Mouse (Mus musculus) heart, embryonic 16.5 days (tissue): ENCODE results near the gene Rpgrip1l. TPM values are rescaled to one million over a fixed set of nuclear protein-coding genes. Genes with fewer than 3 reads are reported as not detected.

Experiments used
- ATAC-seq: fragments of 200-750 bp; cut with Nextera tagmentation; replicated peaks from 2 replicates; pipeline ENCODE4 v1.8.0; 2017; ENCODE audit warnings: moderate number of reproducible peaks; ENCODE audit not compliant: insufficient read depth, low FRiP score; ENCODE audit errors: extremely low read depth
- H3K27ac ChIP-seq: fragments of 300-500 bp; sonication (generic); 2 replicates; pipeline ENCODE4 v1.5.1; 2014; ENCODE audit warnings: mild to moderate bottlenecking, low read length, control low read depth, moderate library complexity
- H3K27me3 ChIP-seq: fragments of 300-500 bp; sonication (generic); 2 replicates; pipeline ENCODE4 v1.6.1; 2014; ENCODE audit warnings: low read length, mixed read lengths; ENCODE audit not compliant: control insufficient read depth, insufficient read depth
- H3K36me3 ChIP-seq: fragments of 300-500 bp; sonication (generic); 2 replicates; pipeline ENCODE4 v1.6.1; 2014; ENCODE audit not compliant: control insufficient read depth, insufficient read depth
- H3K4me1 ChIP-seq: fragments of 300-500 bp; sonication (generic); 2 replicates; pipeline ENCODE4 v1.6.1; 2014; ENCODE audit warnings: low read length, mixed read lengths; ENCODE audit not compliant: control insufficient read depth, insufficient read depth
- H3K4me2 ChIP-seq: fragments of 300-500 bp; sonication (generic); 2 replicates; pipeline ENCODE4 v1.6.1; 2014; ENCODE audit warnings: low read depth, mild to moderate bottlenecking, control low read depth, low read length
- H3K4me3 ChIP-seq: fragments of 300-500 bp; sonication (generic); 2 replicates; pipeline ENCODE4 v1.5.1; 2014; ENCODE audit warnings: mild to moderate bottlenecking, control low read depth, low read length
- H3K9ac ChIP-seq: fragments of 300-500 bp; sonication (generic); 2 replicates; pipeline ENCODE4 v1.6.1; 2014; ENCODE audit warnings: low read length, control low read depth
- H3K9me3 ChIP-seq: fragments of 300-500 bp; sonication (generic); replicated peaks from 2 replicates; pipeline ENCODE4 v1.6.1; 2016; ENCODE audit warnings: low read length; ENCODE audit not compliant: control insufficient read depth
- WGBS: fragments of 180-500 bp; shearing (Covaris S2); extraction: QIAGEN DNeasy Blood & Tissue Kit; methylation state at CpG from one replicate; pipeline ENCODE4 v1.1.7; 2014; 5-methylcytosine and 5-hydroxymethylcytosine counted together
- polyA plus RNA-seq: library from polyadenylated mRNA; unstranded; fragments of >200 nt; fragmentation: Nextera tagmentation; extraction: Ambion mirVana; gene quantifications from 2 replicates; pipeline ENCODE4 v1.2.1, GENCODE M21; 2015

Rpgrip1l gene
- polyA plus RNA-seq, 1 experiment from 2014 or later = 7.5 TPM

- ATAC-seq = no peak
- Histone ChIP-seq H3K36me3 (0 out of 2 replicates have a peak, but pooled peaks cover 3% of the 10 kb centered on the region), H3K9me3 (no peaks in the 10 kb centered on the region), H3K27ac (no peak overlapping the region), H3K9ac (no peak overlapping the region), H3K4me1 (peaks cover 16% of the 10 kb centered on the region), H3K27me3 (no peaks in the 10 kb centered on the region), H3K4me2 (no peak overlapping the region), H3K4me3 (no peak overlapping the region)
- WGBS = 65% methylated on average over 5 of the region's 5 CpGs
These were observed 40.0 kb upstream of the Rpgrip1l start for GRCm38 (mm10) chr8:91353062-91353461.

- Histone ChIP-seq H3K4me2 (no peak overlapping the region), H3K27me3 (no peaks in the 10 kb centered on the region), H3K4me1 (peaks cover 20% of the 10 kb centered on the region), H3K36me3 (0 out of 2 replicates have a peak, but pooled peaks cover 3% of the 10 kb centered on the region), H3K27ac (no peak overlapping the region), H3K9ac (no peak overlapping the region), H3K4me3 (no peak overlapping the region), H3K9me3 (no peaks in the 10 kb centered on the region)
- WGBS = 83% methylated on average over 3 of the region's 3 CpGs
- ATAC-seq = no peak
These were observed 39.5 kb upstream of the Rpgrip1l start for GRCm38 (mm10) chr8:91352598-91352997.

GRCm38 (mm10) chr8:91350628-91351027, 37.6 kb upstream of the Rpgrip1l start:
- H3K9ac ChIP-seq = peak overlapping the region; percentile 46; the same call in 1 of the 2 replicates
- peak overlapping the region; percentile 52 for H3K4me2 ChIP-seq
- 34% methylated on average over 7 of the region's 7 CpGs for WGBS
- no peak overlapping the region; the same call in 1 of the 2 replicates for H3K4me3 ChIP-seq
- peak overlapping the region; percentile 29 for H3K27ac ChIP-seq
- no peaks in the 10 kb centered on the region for H3K27me3 ChIP-seq
- H3K36me3 ChIP-seq = 0 out of 2 replicates have a peak, but pooled peaks cover 3% of the 10 kb centered on the region
- no peaks in the 10 kb centered on the region for H3K9me3 ChIP-seq
- no peak for ATAC-seq
- H3K4me1 ChIP-seq = peaks cover 27% of the 10 kb centered on the region

GRCm38 (mm10) chr8:91349816-91350215, 36.8 kb upstream of the Rpgrip1l start:
- Histone ChIP-seq H3K27me3 (no peaks in the 10 kb centered on the region), H3K9ac (no peak overlapping the region), H3K4me3 (no peak overlapping the region), H3K4me1 (peaks cover 27% of the 10 kb centered on the region), H3K36me3 (0 out of 2 replicates have a peak, but pooled peaks cover 3% of the 10 kb centered on the region), H3K27ac (no peak overlapping the region), H3K4me2 (no peak overlapping the region), H3K9me3 (no peaks in the 10 kb centered on the region)
- WGBS = 95% methylated on average over 7 of the region's 7 CpGs
- no peak for ATAC-seq

- peaks cover 27% of the 10 kb centered on the region for H3K4me1 ChIP-seq
- peak overlapping the region; percentile 33; the same call in 1 of the 2 replicates for H3K4me2 ChIP-seq
- no peak for ATAC-seq
- no peaks in the 10 kb centered on the region for H3K9me3 ChIP-seq
- H3K9ac ChIP-seq = no peak overlapping the region
- WGBS = 40% methylated on average over 6 of the region's 6 CpGs
- H3K36me3 ChIP-seq = 0 out of 2 replicates have a peak, but pooled peaks cover 3% of the 10 kb centered on the region
- H3K27ac ChIP-seq = no peak overlapping the region
- H3K27me3 ChIP-seq = no peaks in the 10 kb centered on the region
- no peak overlapping the region for H3K4me3 ChIP-seq
These were observed 34.5 kb upstream of the Rpgrip1l start for GRCm38 (mm10) chr8:91347595-91347994.

GRCm38 (mm10) chr8:91347146-91347545, 34.1 kb upstream of the Rpgrip1l start:
- Histone ChIP-seq H3K4me2 (0 out of 2 replicates have a peak overlapping the region, but pooled peaks have one; percentile 33), H3K9me3 (no peaks in the 10 kb centered on the region), H3K4me1 (peaks cover 27% of the 10 kb centered on the region), H3K36me3 (0 out of 2 replicates have a peak, but pooled peaks cover 3% of the 10 kb centered on the region), H3K27me3 (no peaks in the 10 kb centered on the region), H3K4me3 (no peak overlapping the region), H3K27ac (no peak overlapping the region), H3K9ac (no peak overlapping the region)
- 52% methylated on average over 10 of the region's 10 CpGs for WGBS
- no peak for ATAC-seq

- Histone ChIP-seq H3K9ac (no peak overlapping the region), H3K27me3 (no peaks in the 10 kb centered on the region), H3K27ac (no peak overlapping the region), H3K4me1 (peaks cover 13% of the 10 kb centered on the region), H3K36me3 (0 out of 2 replicates have a peak, but pooled peaks cover 1% of the 10 kb centered on the region), H3K4me2 (no peak overlapping the region), H3K4me3 (no peak overlapping the region), H3K9me3 (no peaks in the 10 kb centered on the region)
- ATAC-seq = no peak
- 82% methylated on average over 11 of the region's 11 CpGs for WGBS
These were observed 31.6 kb upstream of the Rpgrip1l start for GRCm38 (mm10) chr8:91344659-91345058.

- Histone ChIP-seq H3K9ac (no peak overlapping the region), H3K36me3 (no peaks in the 10 kb centered on the region), H3K27me3 (no peaks in the 10 kb centered on the region), H3K4me2 (no peak overlapping the region), H3K9me3 (no peaks in the 10 kb centered on the region), H3K4me3 (no peak overlapping the region), H3K4me1 (peaks cover 9% of the 10 kb centered on the region), H3K27ac (no peak overlapping the region)
- ATAC-seq = no peak
- WGBS = 75% methylated on average over 5 of the region's 5 CpGs
These were observed 29.7 kb upstream of the Rpgrip1l start for GRCm38 (mm10) chr8:91342798-91343197.

- H3K27me3 ChIP-seq = no peaks in the 10 kb centered on the region
- WGBS = 68% methylated on average over 5 of the region's 5 CpGs
- no peak for ATAC-seq
- H3K4me3 ChIP-seq = no peak overlapping the region
- no peaks in the 10 kb centered on the region; the same call in 1 of the 2 replicates for H3K9me3 ChIP-seq
- H3K36me3 ChIP-seq = no peaks in the 10 kb centered on the region
- no peak overlapping the region for H3K4me2 ChIP-seq
- peaks cover 4% of the 10 kb centered on the region for H3K4me1 ChIP-seq
- no peak overlapping the region for H3K9ac ChIP-seq
- H3K27ac ChIP-seq = no peak overlapping the region
These were observed 29.1 kb upstream of the Rpgrip1l start for GRCm38 (mm10) chr8:91342196-91342595.
